Mouse (Mus musculus): ENCODE measurements at regions not wholly inside any gene's neighbourhood (a gene's known extent, or its start where the extent isn't known, plus 50 kb on each side); places are given as distances from the start of the nearest gene placed in this dataset.

GRCm38 (mm10) chr16:26169382-26169781 lies 63.8 kb upstream of the P3h2 start:
- no peak for DNase-seq (ENCODE audit: low spot score)

GRCm38 (mm10) chr16:26168216-26168615 lies 62.6 kb upstream of the P3h2 start:
- no peak for DNase-seq (ENCODE audit: low spot score)

DNA sequence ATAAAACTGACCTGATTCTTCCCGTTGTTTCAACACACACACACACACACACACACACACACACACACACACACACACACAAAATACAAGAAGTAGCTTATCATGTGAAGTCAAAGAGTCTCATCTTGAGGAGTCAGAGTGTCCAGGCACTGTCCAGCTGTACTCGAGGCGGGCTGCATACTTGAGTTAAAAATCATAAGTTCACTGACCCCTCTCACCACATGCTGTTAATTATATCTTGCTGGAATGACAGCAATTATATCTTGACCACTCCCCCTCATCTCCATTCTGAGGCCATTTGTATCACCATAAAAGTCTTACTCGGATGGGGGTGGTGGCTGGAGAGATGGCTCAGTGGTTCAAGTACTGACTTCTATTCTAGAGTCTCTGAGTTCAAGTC lies 58.5 kb upstream of the P3h2 start:
- no peak for DNase-seq (ENCODE audit: low spot score)

DNA sequence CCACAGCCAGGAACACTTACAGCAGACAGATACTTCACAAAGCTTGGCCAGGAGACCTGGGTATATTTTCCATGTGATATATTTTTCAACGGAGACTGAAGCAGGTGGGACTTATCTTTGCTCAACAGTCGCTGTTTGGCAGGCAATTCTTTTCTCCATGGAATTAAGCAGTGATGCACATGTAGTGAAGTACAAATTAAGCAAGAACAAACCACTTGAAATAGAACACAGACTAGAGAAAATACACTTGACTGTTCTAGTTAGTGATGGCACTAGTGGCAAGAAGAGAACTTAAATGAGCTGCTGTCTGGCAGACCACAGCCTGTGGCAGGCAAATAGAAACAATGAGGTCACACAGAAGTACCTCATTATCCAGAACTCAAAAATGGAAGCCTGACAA lies 57.8 kb upstream of the P3h2 start:
- no peak for DNase-seq (ENCODE audit: low spot score)

GRCm38 (mm10) chr16:26157606-26158005 lies 52.0 kb upstream of the P3h2 start:
- no peak for DNase-seq (ENCODE audit: low spot score)

Measured in ovary, postnatal 14 days (tissue).